11 mouse cellular contexts compared by ENCODE assay signal in the genomic region with DNA sequence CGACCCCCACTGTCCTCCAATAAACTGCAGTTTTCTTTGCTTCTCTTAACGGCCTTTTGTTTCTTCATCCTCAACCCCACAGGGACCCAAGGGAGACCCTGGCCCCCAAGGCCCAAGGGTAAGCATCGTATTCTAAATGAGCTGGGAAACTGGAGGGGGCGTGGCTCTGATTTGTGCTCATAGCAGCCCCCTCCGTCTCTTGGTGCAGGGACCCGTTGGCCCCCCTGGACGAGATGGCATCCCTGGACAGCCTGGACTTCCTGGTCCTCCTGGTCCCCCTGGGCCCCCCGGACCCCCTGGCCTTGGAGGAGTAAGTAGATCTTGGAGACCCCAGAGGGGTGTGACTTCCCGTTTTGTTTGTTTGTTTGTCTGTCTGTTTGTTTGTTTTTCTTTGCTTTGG. TPM values are rescaled to one million over a fixed set of nuclear protein-coding genes. Genes with fewer than 3 reads are reported as not detected.
DNase-seq lines count a peak whose midpoint lies in the region; ATAC-seq and TF ChIP-seq lines count a peak whose summit lies in the region.
"Had no signal": no experiment of that assay in that cellular context is flagged by ENCODE, and none has a peak within 500 bp of the region (broad histone marks: within the 10 kb centered on the region; RNA-seq: fewer than 3 reads in every experiment).

No protein-coding gene starts in this region.

- 24% methylated on average over 9 of the region's 9 CpGs for WGBS in forebrain, embryonic 13.5 days
- WGBS in forebrain, embryonic 16.5 days = 23% methylated on average over 9 of the region's 9 CpGs
- WGBS in lung, embryonic 14.5 days = 22% methylated on average over 9 of the region's 9 CpGs
- WGBS in intestine, embryonic 15.5 days = 21% methylated on average over 9 of the region's 9 CpGs
- 22% methylated on average over 9 of the region's 9 CpGs for WGBS in stomach, embryonic 15.5 days

- H3K9ac ChIP-seq in forebrain, embryonic 13.5 days = no peak overlapping the region
- H3K9ac ChIP-seq in forebrain, embryonic 16.5 days (replicated peaks; ENCODE audit: low read depth, low read length) = no peak overlapping the region
- peak overlapping the region; percentile 86 for H3K9ac ChIP-seq in lung, embryonic 14.5 days
- H3K9ac ChIP-seq in intestine, embryonic 15.5 days = peak overlapping the region; percentile 37
- peak overlapping the region; percentile 33; the same call in 1 of the 2 replicates for H3K9ac ChIP-seq in stomach, embryonic 15.5 days

- H3K27ac ChIP-seq in forebrain, embryonic 13.5 days = no peak overlapping the region
- no peak overlapping the region for H3K27ac ChIP-seq in forebrain, embryonic 16.5 days (ENCODE audit: low read length)
- peak overlapping the region; percentile 96; the same call in 1 of the 2 replicates for H3K27ac ChIP-seq in lung, embryonic 14.5 days (ENCODE audit: low read depth)
- peak overlapping the region; percentile 29; the same call in 1 of the 2 replicates for H3K27ac ChIP-seq in intestine, embryonic 15.5 days
- H3K27ac ChIP-seq in stomach, embryonic 15.5 days = peak overlapping the region; percentile 94

- H3K4me3 ChIP-seq in forebrain, embryonic 13.5 days = no peak overlapping the region
- H3K4me3 ChIP-seq in forebrain, embryonic 16.5 days (replicated peaks; ENCODE audit: low read length) = no peak overlapping the region
- H3K4me3 ChIP-seq in lung, embryonic 14.5 days (ENCODE audit: low read depth, low read length) = peak overlapping the region; percentile 55
- peak overlapping the region; percentile 52 for H3K4me3 ChIP-seq in intestine, embryonic 15.5 days (replicated peaks)
- peak overlapping the region; percentile 57 for H3K4me3 ChIP-seq in stomach, embryonic 15.5 days (replicated peaks)

- ATAC-seq in forebrain, embryonic 13.5 days = no peak
- no peak for ATAC-seq in forebrain, embryonic 16.5 days
- no peak for ATAC-seq in lung, embryonic 14.5 days (ENCODE audit: insufficient read depth)
- ATAC-seq in intestine, embryonic 15.5 days = no peak
- no peak for ATAC-seq in stomach, embryonic 15.5 days (ENCODE audit: insufficient read depth, low FRiP score, low read depth)

- peak overlapping the region; percentile 64; the same call in 1 of the 2 replicates for H3K4me2 ChIP-seq in forebrain, embryonic 13.5 days
- no peak overlapping the region for H3K4me2 ChIP-seq in forebrain, embryonic 16.5 days (ENCODE audit: low read length)
- H3K4me2 ChIP-seq in lung, embryonic 14.5 days = peak overlapping the region; percentile 70
- peak overlapping the region; percentile 74 for H3K4me2 ChIP-seq in intestine, embryonic 15.5 days (replicated peaks)
- H3K4me2 ChIP-seq in stomach, embryonic 15.5 days = peak overlapping the region; percentile 68

- no peaks in the 10 kb centered on the region for H3K9me3 ChIP-seq in forebrain, embryonic 13.5 days (replicated peaks)
- H3K9me3 ChIP-seq in forebrain, embryonic 16.5 days (ENCODE audit: control insufficient read depth, low read length) = no peaks in the 10 kb centered on the region
- no peaks in the 10 kb centered on the region for H3K9me3 ChIP-seq in lung, embryonic 14.5 days (ENCODE audit: low read depth, low read length)
- H3K9me3 ChIP-seq in intestine, embryonic 15.5 days = no peaks in the 10 kb centered on the region
- no peaks in the 10 kb centered on the region for H3K9me3 ChIP-seq in stomach, embryonic 15.5 days

- H3K4me1 ChIP-seq in forebrain, embryonic 13.5 days = peaks cover 20% of the 10 kb centered on the region
- H3K4me1 ChIP-seq in forebrain, embryonic 16.5 days (replicated peaks; ENCODE audit: control insufficient read depth, insufficient read depth, low read length) = peaks cover 14% of the 10 kb centered on the region
- peaks cover 18% of the 10 kb centered on the region; the same call in 1 of the 2 replicates for H3K4me1 ChIP-seq in lung, embryonic 14.5 days (ENCODE audit: insufficient read depth)
- H3K4me1 ChIP-seq in intestine, embryonic 15.5 days (replicated peaks) = peaks cover 40% of the 10 kb centered on the region
- H3K4me1 ChIP-seq in stomach, embryonic 15.5 days = peaks cover 33% of the 10 kb centered on the region

- peak; percentile 43 for DNase-seq in lung, embryonic 14.5 days
- no peak for DNase-seq in lung, postnatal 4 days
- no peak for DNase-seq in layer of hippocampus, adult 18-20 months (ENCODE audit: low spot score in 2 of 2)
- DNase-seq in spleen, postnatal 36 days (ENCODE audit: low spot score in 2 of 2) = no peak

- peaks cover 75% of the 10 kb centered on the region for H3K27me3 ChIP-seq in forebrain, embryonic 13.5 days
- peaks cover 34% of the 10 kb centered on the region for H3K27me3 ChIP-seq in forebrain, embryonic 16.5 days (replicated peaks; ENCODE audit: control insufficient read depth, insufficient read depth, low read length)
- no peaks in the 10 kb centered on the region; the same call in 1 of the 2 replicates for H3K27me3 ChIP-seq in lung, embryonic 14.5 days (ENCODE audit: insufficient read depth, low read length)
- H3K27me3 ChIP-seq in intestine, embryonic 15.5 days (replicated peaks) = peaks cover 3% of the 10 kb centered on the region; the same call in 1 of the 2 replicates
- H3K27me3 ChIP-seq in stomach, embryonic 15.5 days (replicated peaks) = no peaks in the 10 kb centered on the region

- TF ChIP-seq CTCF in lung, embryonic 14.5 days (IDR thresholded peaks at IDR 0.05; ENCODE audit: low read depth) = no peak

- no peaks in the 10 kb centered on the region for H3K36me3 ChIP-seq in forebrain, embryonic 13.5 days (ENCODE audit: poor library complexity, severe bottlenecking)
- H3K36me3 ChIP-seq in forebrain, embryonic 16.5 days (ENCODE audit: control insufficient read depth, insufficient read depth) = no peaks in the 10 kb centered on the region
- peaks cover 56% of the 10 kb centered on the region for H3K36me3 ChIP-seq in lung, embryonic 14.5 days (ENCODE audit: insufficient read depth)
- peaks cover 3% of the 10 kb centered on the region; the same call in 1 of the 2 replicates for H3K36me3 ChIP-seq in intestine, embryonic 15.5 days
- H3K36me3 ChIP-seq in stomach, embryonic 15.5 days = peaks cover 29% of the 10 kb centered on the region

RNA-seq across cellular contexts. Expression of a gene that starts 2.3 kb away (rescaled TPM):
- 29.9 and 31.5 TPM in 2 replicates for polyA plus RNA-seq in forebrain, embryonic 13.5 days (2015; fragmentation: Nextera tagmentation; extraction: Ambion mirVana)
- polyA plus RNA-seq in forebrain, embryonic 16.5 days (2015; fragmentation: Nextera tagmentation; extraction: Ambion mirVana) = 45.0 and 166 TPM in 2 replicates
- 1,035 and 1,062 TPM in 2 replicates for polyA plus RNA-seq in lung, embryonic 14.5 days (2014; fragmentation: Nextera tagmentation; extraction: Ambion mirVana)
- 984 and 1,087 TPM in 2 replicates for polyA plus RNA-seq in intestine, embryonic 15.5 days (2015; fragmentation: Nextera tagmentation; extraction: Ambion mirVana)
- polyA plus RNA-seq in stomach, embryonic 15.5 days (2015; fragmentation: Nextera tagmentation; extraction: Ambion mirVana) = 1,375 and 1,459 TPM in 2 replicates
- total RNA-seq in layer of hippocampus, adult 18-20 months (2021) = 1 to 10 TPM; 4.3 to 5.2 TPM
- total RNA-seq: monocyte, adult 5-6 weeks had no signal

RNA-seq across cellular contexts. Expression of a gene that starts 29.1 kb away (rescaled TPM):
- polyA plus RNA-seq in forebrain, embryonic 13.5 days (2015; fragmentation: Nextera tagmentation; extraction: Ambion mirVana) = not detected in 2 replicates
- not detected in 2 replicates for polyA plus RNA-seq in forebrain, embryonic 16.5 days (2015; fragmentation: Nextera tagmentation; extraction: Ambion mirVana)
- not detected in 2 replicates for polyA plus RNA-seq in lung, embryonic 14.5 days (2014; fragmentation: Nextera tagmentation; extraction: Ambion mirVana)
- not detected in 2 replicates for polyA plus RNA-seq in intestine, embryonic 15.5 days (2015; fragmentation: Nextera tagmentation; extraction: Ambion mirVana)
- polyA plus RNA-seq in stomach, embryonic 15.5 days (2015; fragmentation: Nextera tagmentation; extraction: Ambion mirVana) = not detected in 2 replicates
- not detected for total RNA-seq in layer of hippocampus, adult 18-20 months (2021)
- total RNA-seq: left cerebral cortex, adult 18-20 months had no signal
- polyA plus RNA-seq: brain, embryonic 14.5 days had no signal

RNA-seq across cellular contexts. Expression of a gene that starts 37.8 kb away (rescaled TPM):
- not detected in 2 replicates for polyA plus RNA-seq in forebrain, embryonic 13.5 days (2015; fragmentation: Nextera tagmentation; extraction: Ambion mirVana)
- 0.19 and 0.58 TPM in 2 replicates for polyA plus RNA-seq in forebrain, embryonic 16.5 days (2015; fragmentation: Nextera tagmentation; extraction: Ambion mirVana)
- 0.35 TPM in 1 of 2 replicates, not detected in the other for polyA plus RNA-seq in lung, embryonic 14.5 days (2014; fragmentation: Nextera tagmentation; extraction: Ambion mirVana)
- polyA plus RNA-seq in intestine, embryonic 15.5 days (2015; fragmentation: Nextera tagmentation; extraction: Ambion mirVana) = 0.19 TPM in 1 of 2 replicates, not detected in the other
- 0.17 and 0.27 TPM in 2 replicates for polyA plus RNA-seq in stomach, embryonic 15.5 days (2015; fragmentation: Nextera tagmentation; extraction: Ambion mirVana)
- under 1 TPM in 1 of 2 experiments, not detected in 1; 0.27 TPM for total RNA-seq in layer of hippocampus, adult 18-20 months (2021)
- total RNA-seq: left cerebral cortex, adult 18-20 months; monocyte, adult 5-6 weeks had no signal

RNA-seq across cellular contexts. Expression of a gene that starts 52.5 kb away (rescaled TPM):
- 15.8 and 16.3 TPM in 2 replicates for polyA plus RNA-seq in forebrain, embryonic 13.5 days (2015; fragmentation: Nextera tagmentation; extraction: Ambion mirVana)
- 22.0 and 22.4 TPM in 2 replicates for polyA plus RNA-seq in forebrain, embryonic 16.5 days (2015; fragmentation: Nextera tagmentation; extraction: Ambion mirVana)
- 13.0 and 14.3 TPM in 2 replicates for polyA plus RNA-seq in lung, embryonic 14.5 days (2014; fragmentation: Nextera tagmentation; extraction: Ambion mirVana)
- polyA plus RNA-seq in intestine, embryonic 15.5 days (2015; fragmentation: Nextera tagmentation; extraction: Ambion mirVana) = 6.8 and 8.1 TPM in 2 replicates
- 10.3 TPM in 2 replicates for polyA plus RNA-seq in stomach, embryonic 15.5 days (2015; fragmentation: Nextera tagmentation; extraction: Ambion mirVana)
- total RNA-seq in layer of hippocampus, adult 18-20 months (2021) = 1,000 to 10,000 TPM in 1 of 2 experiments, 100 to 1,000 TPM in 1; 993 to 1,036 TPM

Comparison
In these comparisons a context has a peak if more than half of its experiments do, and no peak if none do; other contexts are left out.
1. H3K27ac ChIP-seq: peak in lung, embryonic 14.5 days (single experiment), intestine, embryonic 15.5 days (single experiment) and stomach, embryonic 15.5 days (single experiment); none in forebrain, embryonic 13.5 days (single experiment) and forebrain, embryonic 16.5 days (single experiment).
2. H3K4me3 ChIP-seq: peak in lung, embryonic 14.5 days (single experiment), intestine, embryonic 15.5 days (single experiment) and stomach, embryonic 15.5 days (single experiment); none in forebrain, embryonic 13.5 days (single experiment) and forebrain, embryonic 16.5 days (single experiment).
3. H3K9ac ChIP-seq: peak in lung, embryonic 14.5 days (single experiment), intestine, embryonic 15.5 days (single experiment) and stomach, embryonic 15.5 days (single experiment); none in forebrain, embryonic 13.5 days (single experiment) and forebrain, embryonic 16.5 days (single experiment).